9 mouse cellular contexts compared by ENCODE assay signal in the genomic region with DNA sequence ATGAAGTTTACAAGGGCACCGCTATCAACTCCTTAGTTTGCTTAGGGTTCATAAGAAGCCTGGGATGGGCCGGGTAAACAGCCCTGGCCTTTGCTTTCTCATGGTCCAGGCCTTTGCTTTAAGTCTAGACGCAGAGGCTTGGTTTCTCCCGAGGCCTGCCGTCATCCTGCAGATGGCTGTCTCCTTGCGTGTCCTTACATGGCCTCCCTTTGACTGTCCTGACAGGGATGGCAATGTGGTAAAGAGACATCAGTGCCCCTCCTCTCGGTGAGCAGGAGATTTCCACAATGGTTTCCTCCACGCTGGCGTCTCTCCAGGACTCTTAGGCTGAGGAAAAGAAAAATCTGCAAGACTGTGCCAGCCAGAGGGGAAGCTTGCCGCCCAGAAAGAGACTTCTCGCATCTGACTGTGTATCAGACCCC. TPM values are rescaled to one million over a fixed set of nuclear protein-coding genes. Genes with fewer than 3 reads are reported as not detected.
DNase-seq lines count a peak whose midpoint lies in the region; ATAC-seq and TF ChIP-seq lines count a peak whose summit lies in the region.
"Had no signal": no experiment of that assay in that cellular context is flagged by ENCODE, and none has a peak within 500 bp of the region (broad histone marks: within the 10 kb centered on the region; RNA-seq: fewer than 3 reads in every experiment).

No protein-coding gene starts in this region.

- H3K4me3 ChIP-seq in heart, embryonic 10.5 days, result no peak overlapping the region
- H3K4me3 ChIP-seq in forebrain, embryonic 10.5 days, result peak overlapping the region; percentile 18; the same call in 1 of the 2 replicates
- no peak overlapping the region for H3K4me3 ChIP-seq in hindbrain, embryonic 12.5 days
- no peak overlapping the region for H3K4me3 ChIP-seq in neural tube, embryonic 13.5 days
- no peak overlapping the region for H3K4me3 ChIP-seq in thymus, adult 2 months (ENCODE audit: control insufficient read depth, insufficient read depth, low read length)
- H3K4me3 ChIP-seq: myocyte had no signal

- no peak for TF ChIP-seq POLR2A in thymus, adult 2 months (IDR thresholded peaks at IDR 0.05; ENCODE audit: control insufficient read depth, extremely low read depth, insufficient read depth, low read length, poor library complexity)

- H3K9ac ChIP-seq in hindbrain, embryonic 12.5 days, result no peak overlapping the region
- H3K9ac ChIP-seq in neural tube, embryonic 13.5 days, result peak overlapping the region; percentile 41

- no peak for ATAC-seq in hindbrain, embryonic 12.5 days (ENCODE audit: low FRiP score)
- no peak; the same call in 1 of the 2 replicates for ATAC-seq in neural tube, embryonic 13.5 days (ENCODE audit: low read depth)

- H3K27me3 ChIP-seq in heart, embryonic 10.5 days (ENCODE audit: insufficient read depth, poor library complexity, severe bottlenecking), result no peaks in the 10 kb centered on the region
- no peaks in the 10 kb centered on the region for H3K27me3 ChIP-seq in forebrain, embryonic 10.5 days (ENCODE audit: poor library complexity, severe bottlenecking)
- H3K27me3 ChIP-seq in hindbrain, embryonic 12.5 days, result no peaks in the 10 kb centered on the region
- no peaks in the 10 kb centered on the region for H3K27me3 ChIP-seq in neural tube, embryonic 13.5 days
- no peaks in the 10 kb centered on the region for H3K27me3 ChIP-seq in thymus, adult 2 months (ENCODE audit: control insufficient read depth, insufficient read depth, low read length)

- H3K9me3 ChIP-seq in heart, embryonic 10.5 days, result no peaks in the 10 kb centered on the region
- H3K9me3 ChIP-seq in forebrain, embryonic 10.5 days, result no peaks in the 10 kb centered on the region; the same call in 1 of the 2 replicates
- no peaks in the 10 kb centered on the region for H3K9me3 ChIP-seq in hindbrain, embryonic 12.5 days (replicated peaks)
- H3K9me3 ChIP-seq in neural tube, embryonic 13.5 days, result no peaks in the 10 kb centered on the region

- no peak for TF ChIP-seq CTCF in thymus, adult 2 months (IDR thresholded peaks at IDR 0.05; ENCODE audit: borderline replicate concordance, control insufficient read depth, extremely low read depth, insufficient read depth, low read length, poor library complexity)

- WGBS in heart, embryonic 10.5 days, result 57% methylated on average over 11 of the region's 11 CpGs
- 70% methylated on average over 11 of the region's 11 CpGs for WGBS in forebrain, embryonic 10.5 days
- 43% methylated on average over 11 of the region's 11 CpGs for WGBS in hindbrain, embryonic 12.5 days
- 25% methylated on average over 11 of the region's 11 CpGs for WGBS in neural tube, embryonic 13.5 days
- WGBS in thymus, adult 2 months, result 71% methylated on average over 11 of the region's 11 CpGs

- peaks cover 15% of the 10 kb centered on the region for H3K36me3 ChIP-seq in heart, embryonic 10.5 days
- H3K36me3 ChIP-seq in forebrain, embryonic 10.5 days (replicated peaks), result peaks cover 27% of the 10 kb centered on the region
- H3K36me3 ChIP-seq in hindbrain, embryonic 12.5 days, result 0 out of 2 replicates have a peak, but pooled peaks cover 2% of the 10 kb centered on the region
- H3K36me3 ChIP-seq in neural tube, embryonic 13.5 days, result no peaks in the 10 kb centered on the region
- no peaks in the 10 kb centered on the region for H3K36me3 ChIP-seq in thymus, adult 2 months (ENCODE audit: control insufficient read depth, insufficient read depth, low read length)

- intact Hi-C loops in left cerebral cortex, postnatal 4 days (cut with DNase I), result no loop called here

- 0 out of 2 replicates have a peak overlapping the region, but pooled peaks have one; percentile 27 for H3K4me2 ChIP-seq in hindbrain, embryonic 12.5 days (replicated peaks)
- H3K4me2 ChIP-seq in neural tube, embryonic 13.5 days, result peak overlapping the region; percentile 24

- peak overlapping the region; percentile 70 for H3K27ac ChIP-seq in heart, embryonic 10.5 days
- peak overlapping the region; percentile 81 for H3K27ac ChIP-seq in forebrain, embryonic 10.5 days
- peak overlapping the region; percentile 71 for H3K27ac ChIP-seq in hindbrain, embryonic 12.5 days
- H3K27ac ChIP-seq in neural tube, embryonic 13.5 days (replicated peaks), result peak overlapping the region; percentile 83
- no peak overlapping the region for H3K27ac ChIP-seq in thymus, adult 2 months (ENCODE audit: control insufficient read depth, insufficient read depth, low read length)

- no peak for DNase-seq in heart, embryonic 10.5 days (ENCODE audit: low spot score)
- no peak for DNase-seq in heart, adult 8-10 months (ENCODE audit: low spot score)
- no peak for DNase-seq in forebrain, embryonic 10.5 days (ENCODE audit: extremely low spot score, low spot score)
- peak; percentile 74 for DNase-seq in left cerebral cortex, postnatal 4 days
- no peak for DNase-seq in T-cell, adult 2 months (ENCODE audit: low spot score)
- DNase-seq in thymus, adult 2 months, result no peak

- peaks cover 84% of the 10 kb centered on the region for H3K4me1 ChIP-seq in heart, embryonic 10.5 days
- H3K4me1 ChIP-seq in forebrain, embryonic 10.5 days, result peaks cover 88% of the 10 kb centered on the region
- H3K4me1 ChIP-seq in hindbrain, embryonic 12.5 days, result peaks cover 68% of the 10 kb centered on the region
- H3K4me1 ChIP-seq in neural tube, embryonic 13.5 days (replicated peaks), result peaks cover 93% of the 10 kb centered on the region
- H3K4me1 ChIP-seq in thymus, adult 2 months (replicated peaks; ENCODE audit: control insufficient read depth, insufficient read depth, low read length), result no peaks in the 10 kb centered on the region

RNA-seq across cellular contexts. Expression of a gene that starts 36.3 kb away (rescaled TPM):
- 20.0 and 22.8 TPM in 2 replicates for polyA plus RNA-seq in heart, embryonic 10.5 days (2016; fragmentation: Nextera tagmentation; extraction: Ambion mirVana)
- under 1 TPM; 0.19 to 0.79 (median 0.45) TPM for total RNA-seq in heart, adult 8-10 months (2022)
- 13.7 and 14.9 TPM in 2 replicates for polyA plus RNA-seq in forebrain, embryonic 10.5 days (2016; fragmentation: Nextera tagmentation; extraction: Ambion mirVana)
- 17.9 and 18.9 TPM in 2 replicates for polyA plus RNA-seq in hindbrain, embryonic 12.5 days (2016; fragmentation: Nextera tagmentation; extraction: Ambion mirVana)
- 10 to 100 TPM; 12.6 to 15.2 TPM for total RNA-seq in left cerebral cortex, postnatal 4 days (2021)
- polyA plus RNA-seq in neural tube, embryonic 13.5 days (2015; fragmentation: Nextera tagmentation; extraction: Ambion mirVana), result 6.2 and 6.8 TPM in 2 replicates
- 2.7 and 2.9 TPM in 2 replicates for polyA plus RNA-seq in thymus, adult 2 months (2012; rRNA removed)
